Mouse (Mus musculus) bone marrow macrophage, adult 2 months (primary cell): Measurements from ENCODE around the gene Smurf1.

Experiments used
- CTCF ChIP-seq: IDR thresholded peaks from 2 replicates; pipeline ENCODE4 v1.5.1; 2012; ENCODE audit warnings: low read depth, mild to moderate bottlenecking, low read length, moderate library complexity
- POLR2A ChIP-seq: IDR thresholded peaks from 2 replicates; pipeline ENCODE4 v1.6.1; 2012; ENCODE audit warnings: mild to moderate bottlenecking, low read depth, low read length, borderline replicate concordance

DNA sequence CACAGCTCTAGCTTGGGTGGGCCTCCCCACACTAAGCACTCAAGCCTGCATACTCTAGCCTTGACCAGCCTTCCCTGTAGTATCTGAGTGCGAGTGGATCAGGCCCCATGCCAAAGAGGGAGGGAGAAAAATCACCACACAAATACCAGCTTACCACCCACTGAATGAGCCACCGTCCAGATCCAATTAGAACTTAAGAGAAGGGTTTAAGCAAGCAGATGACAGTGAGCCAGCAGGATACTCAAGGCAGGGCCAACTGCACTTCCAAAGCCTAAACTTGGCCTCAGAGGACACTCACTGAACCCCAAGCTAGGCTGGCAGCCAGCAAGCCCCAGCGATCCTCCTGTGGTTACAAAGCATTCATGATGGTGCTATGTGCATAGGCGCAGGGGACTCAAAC lies 19.6 kb downstream of the Smurf1 start:
- no peak for TF ChIP-seq POLR2A
- TF ChIP-seq CTCF = no peak
